Mouse (Mus musculus) spleen, embryonic (tissue): ENCODE results near the gene Trim56.

Experiments
- CTCF ChIA-PET: fragments of 350-600 bp; sonication (Branson Sonifier 250); formaldehyde crosslinking; loops from one replicate; lab custom pipeline; 2022; lab: Charles Lee

The Trim56 gene

GRCm38 (mm10) chr5:137109941-137110593 is 5.9 kb downstream of the Trim56 start:
- CTCF ChIA-PET = no interaction called here

GRCm38 (mm10) chr5:137108111-137108510 is 7.9 kb downstream of the Trim56 start:
- CTCF ChIA-PET = interaction anchor here (0.6 kb wide), 1 partner anchor 179 kb away, joined by 11 read pairs; the partner anchor contains the start of gene Ache

GRCm38 (mm10) chr5:137107670-137108069 is 8.3 kb downstream of the Trim56 start:
- CTCF ChIA-PET = no interaction called here

- CTCF ChIA-PET = no interaction called here
Observed at GRCm38 (mm10) chr5:137107024-137107423, 9.0 kb downstream of the Trim56 start.

GRCm38 (mm10) chr5:137106434-137106833 is 9.6 kb downstream of the Trim56 start:
- CTCF ChIA-PET = interaction anchor here (0.6 kb wide), 1 partner anchor 351 kb away, joined by 3 read pairs; no protein-coding TSS in a partner anchor

- CTCF ChIA-PET = interaction anchor here (0.8 kb wide), 1 partner anchor 15 kb away, joined by 11 read pairs; no protein-coding TSS in a partner anchor
Observed at GRCm38 (mm10) chr5:137103969-137104368, 12.0 kb downstream of the Trim56 start.

- CTCF ChIA-PET = no interaction called here
Observed at GRCm38 (mm10) chr5:137102575-137103522, 13.2 kb downstream of the Trim56 start.

GRCm38 (mm10) chr5:137102078-137102477 is 13.9 kb downstream of the Trim56 start:
- CTCF ChIA-PET = interaction anchor here (0.5 kb wide), 1 partner anchor 1477 kb away, joined by 3 read pairs; no protein-coding TSS in a partner anchor

- CTCF ChIA-PET = no interaction called here
Observed at GRCm38 (mm10) chr5:137100660-137101059, 15.3 kb downstream of the Trim56 start.

- CTCF ChIA-PET = no interaction called here
Observed at GRCm38 (mm10) chr5:137098418-137098817, 17.6 kb downstream of the Trim56 start.

- CTCF ChIA-PET = no interaction called here
Observed at GRCm38 (mm10) chr5:137096037-137096436, 20.0 kb downstream of the Trim56 start.

- CTCF ChIA-PET = no interaction called here
Observed at GRCm38 (mm10) chr5:137095135-137095534, 20.9 kb downstream of the Trim56 start.

- CTCF ChIA-PET = interaction anchor here (0.7 kb wide), 1 partner anchor 1162 kb away, joined by 3 read pairs; no protein-coding TSS in a partner anchor
Observed at GRCm38 (mm10) chr5:137093720-137094119, 22.3 kb downstream of the Trim56 start.

GRCm38 (mm10) chr5:137091560-137091959 is 24.4 kb downstream of the Trim56 start:
- CTCF ChIA-PET = no interaction called here

GRCm38 (mm10) chr5:137090870-137091269 is 25.1 kb downstream of the Trim56 start:
- CTCF ChIA-PET = no interaction called here

GRCm38 (mm10) chr5:137087410-137087809 is 28.6 kb downstream of the Trim56 start:
- CTCF ChIA-PET = no interaction called here

GRCm38 (mm10) chr5:137085731-137086130 is 30.3 kb downstream of the Trim56 start:
- CTCF ChIA-PET = no interaction called here

- CTCF ChIA-PET = interaction anchor here (0.6 kb wide), 1 partner anchor 1017 kb away, joined by 3 read pairs; no protein-coding TSS in a partner anchor
Observed at GRCm38 (mm10) chr5:137085021-137085420, 31.0 kb downstream of the Trim56 start.

- CTCF ChIA-PET = interaction anchor here (0.7 kb wide), 1 partner anchor 20 kb away, joined by 4 read pairs; no protein-coding TSS in a partner anchor
Observed at GRCm38 (mm10) chr5:137083051-137083450, 33.0 kb downstream of the Trim56 start.

GRCm38 (mm10) chr5:137079849-137080248 is 36.2 kb downstream of the Trim56 start:
- CTCF ChIA-PET = no interaction called here

- CTCF ChIA-PET = no interaction called here
Observed at GRCm38 (mm10) chr5:137078616-137079015, 37.4 kb downstream of the Trim56 start.

- CTCF ChIA-PET = no interaction called here
Observed at GRCm38 (mm10) chr5:137078041-137078440, 38.0 kb downstream of the Trim56 start.
